ENCODE assay signal across 8 mouse cellular contexts in the genomic region with DNA sequence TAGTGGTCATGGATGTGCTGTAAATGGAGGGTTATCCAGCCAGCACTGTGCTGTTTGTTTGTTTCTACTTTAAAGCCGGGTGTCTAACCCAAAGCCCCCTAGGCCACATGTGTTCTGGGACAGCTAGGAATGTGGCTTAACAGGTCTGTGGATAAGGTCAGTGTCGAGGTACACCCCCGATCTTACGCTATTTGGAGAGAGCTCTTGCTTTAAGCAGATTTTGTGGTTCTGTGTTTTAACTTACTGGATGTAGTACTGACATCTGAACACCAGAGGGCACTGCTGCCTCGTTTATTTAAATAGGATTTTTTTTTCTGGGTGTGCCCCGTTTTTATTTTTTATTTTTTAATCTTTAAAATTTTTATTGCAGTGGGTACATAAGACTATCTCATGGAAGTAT. TPM values are rescaled to one million over a fixed set of nuclear protein-coding genes. Genes with fewer than 3 reads are reported as not detected.
DNase-seq lines count a peak whose midpoint lies in the region; ATAC-seq and TF ChIP-seq lines count a peak whose summit lies in the region.

No protein-coding gene starts in this region.

- POLR2A ChIA-PET in Patski (lab: Charles Lee) = no interaction called here

- in situ Hi-C loops in Patski (cut with MboI; ENCODE audit: low pct_unique_long_range_greater_than_20kb) = loop anchor here (25.0 kb wide), 1 partner anchor 1112 kb away; the partner anchor contains the start of genes Evx2 and Hoxd13

- no peaks in the 10 kb centered on the region for H3K9me3 ChIP-seq in liver, embryonic 11.5 days (ENCODE audit: control insufficient read depth, low read length)
- H3K9me3 ChIP-seq in liver, postnatal 0 days (ENCODE audit: low read length) = no peaks in the 10 kb centered on the region

- 16% methylated on average over 6 of the region's 6 CpGs for WGBS in liver, adult 2 months
- WGBS in liver, embryonic 11.5 days = 23% methylated on average over 6 of the region's 6 CpGs
- WGBS in liver, postnatal 0 days (ENCODE audit: insufficient replicate concordance) = 14% methylated on average over 6 of the region's 6 CpGs

- CTCF ChIA-PET in Patski (lab: Charles Lee) = interaction anchor here (0.7 to 6.8 kb wide), 8 partner anchors 11 to 246 kb away, joined by 3 to 35 read pairs (median 4); partner anchors contain the start of gene Wipf1

- ATAC-seq in frontal cortex, adult (ENCODE audit: low TSS enrichment) = peak; percentile 27; the same call in 1 of the 2 replicates
- ATAC-seq in liver, embryonic 11.5 days (replicated peaks; ENCODE audit: low FRiP score) = no peak; the same call in 1 of the 2 replicates
- ATAC-seq in Patski = no peak
- no peak for ATAC-seq in liver, postnatal 0 days

- no peaks in the 10 kb centered on the region for H3K36me3 ChIP-seq in liver, adult 2 months (ENCODE audit: control insufficient read depth, insufficient read depth, low read length)
- no peaks in the 10 kb centered on the region for H3K36me3 ChIP-seq in liver, embryonic 11.5 days (ENCODE audit: control insufficient read depth, insufficient read depth, low read length)
- H3K36me3 ChIP-seq in liver, postnatal 0 days (replicated peaks; ENCODE audit: insufficient read depth, low read length) = no peaks in the 10 kb centered on the region
- H3K36me3 ChIP-seq in splenic B cell, adult 2 months (ENCODE audit: control insufficient read depth, insufficient read depth, low read length, poor library complexity, severe bottlenecking) = no peaks in the 10 kb centered on the region

- peak; percentile 20; the same call in 1 of the 2 replicates for TF ChIP-seq CTCF in liver, adult 2 months (IDR thresholded peaks at IDR 0.05; ENCODE audit: low read depth, low read length)
- TF ChIP-seq CTCF in Patski (IDR thresholded peaks at IDR 0.05) = peak; percentile 65
- peak; percentile 68 for TF ChIP-seq CTCF in liver, postnatal 0 days (IDR thresholded peaks at IDR 0.05; ENCODE audit: low read depth)

- no peak overlapping the region for H3K4me3 ChIP-seq in liver, adult 2 months (ENCODE audit: insufficient read depth, low read depth, low read length)
- H3K4me3 ChIP-seq in liver, embryonic 11.5 days (ENCODE audit: low read depth, low read length) = no peak overlapping the region
- H3K4me3 ChIP-seq in liver, postnatal 0 days (ENCODE audit: low read depth, low read length) = no peak overlapping the region

- H3K27me3 ChIP-seq in liver, adult 2 months (ENCODE audit: control insufficient read depth, insufficient read depth, low read length) = no peaks in the 10 kb centered on the region
- H3K27me3 ChIP-seq in liver, embryonic 11.5 days (replicated peaks; ENCODE audit: control insufficient read depth, insufficient read depth, low read length) = no peaks in the 10 kb centered on the region
- H3K27me3 ChIP-seq in Patski = no peaks in the 10 kb centered on the region
- no peaks in the 10 kb centered on the region for H3K27me3 ChIP-seq in liver, postnatal 0 days (ENCODE audit: insufficient read depth, low read length)
- no peaks in the 10 kb centered on the region for H3K27me3 ChIP-seq in splenic B cell, adult 2 months (ENCODE audit: control insufficient read depth, insufficient read depth, low read length, poor library complexity, severe bottlenecking)

- no peak overlapping the region for H3K9ac ChIP-seq in liver, adult 2 months (ENCODE audit: low read depth, low read length)
- no peak overlapping the region for H3K9ac ChIP-seq in liver, embryonic 11.5 days (ENCODE audit: low read depth, low read length)
- H3K9ac ChIP-seq in liver, postnatal 0 days (replicated peaks) = no peak overlapping the region

- no peaks in the 10 kb centered on the region for H3K79me2 ChIP-seq in liver, adult 2 months (ENCODE audit: control insufficient read depth, insufficient read depth, low read length)

- H3K4me1 ChIP-seq in liver, adult 2 months (ENCODE audit: control insufficient read depth, insufficient read depth, low read length) = no peaks in the 10 kb centered on the region
- no peaks in the 10 kb centered on the region for H3K4me1 ChIP-seq in liver, embryonic 11.5 days (replicated peaks; ENCODE audit: control insufficient read depth, insufficient read depth, low read length)
- peaks cover 7% of the 10 kb centered on the region for H3K4me1 ChIP-seq in liver, postnatal 0 days (ENCODE audit: insufficient read depth)

- no peak for DNase-seq in frontal cortex, postnatal 10 days (ENCODE audit: low spot score in 2 of 2)
- DNase-seq in liver, adult 2 months (ENCODE audit: extremely low read depth, low read depth, low spot score) = peak; percentile 40
- DNase-seq in liver, embryonic 11.5 days (ENCODE audit: low spot score) = no peak
- DNase-seq in Patski (ENCODE audit: low read depth, low spot score) = no peak
- peak; percentile 44 for DNase-seq in liver, postnatal 0 days
- peak; percentile 83 for DNase-seq in splenic B cell, adult 2 months (ENCODE audit: low read depth, low spot score)
- DNase-seq in urinary bladder, postnatal 36 days (ENCODE audit: low spot score in 2 of 2) = no peak

- no peak overlapping the region for H3K27ac ChIP-seq in liver, adult 2 months (replicated peaks; ENCODE audit: insufficient read depth, low read depth, low read length)
- H3K27ac ChIP-seq in liver, embryonic 11.5 days (ENCODE audit: low read depth, low read length) = no peak overlapping the region
- H3K27ac ChIP-seq in liver, postnatal 0 days (ENCODE audit: low read depth) = no peak overlapping the region

- H3K4me2 ChIP-seq in liver, embryonic 11.5 days = no peak overlapping the region
- H3K4me2 ChIP-seq in liver, postnatal 0 days (ENCODE audit: low read depth, low read length) = no peak overlapping the region

- TF ChIP-seq POLR2A in liver, adult 2 months (IDR thresholded peaks at IDR 0.05; ENCODE audit: extremely low read depth, insufficient read depth, low read length) = no peak

- no peak for TF ChIP-seq EP300 in liver, postnatal 0 days (IDR thresholded peaks at IDR 0.05; ENCODE audit: low read depth)

RNA-seq across cellular contexts. Expression of gene Wipf1, which starts 21.2 kb away (rescaled TPM):
- 1.4 and 1.9 TPM in 2 replicates for total RNA-seq in liver, adult 2 months (2014; rRNA removed)
- polyA plus RNA-seq in liver, adult 2 months (2012; rRNA removed) = 1.3 and 1.7 TPM in 2 replicates
- polyA plus RNA-seq in liver, embryonic 11.5 days (2014; fragmentation: Nextera tagmentation; extraction: Ambion mirVana) = 12.0 and 12.7 TPM in 2 replicates
- polyA plus RNA-seq in Patski (2021) = 20.2 TPM
- polyA plus RNA-seq in liver, postnatal 0 days (2015; fragmentation: Nextera tagmentation; extraction: Ambion mirVana) = 4.3 TPM in 2 replicates

RNA-seq across cellular contexts. Expression of gene Chrna1, which starts 29.4 kb away (rescaled TPM):
- not detected in 2 replicates for total RNA-seq in liver, adult 2 months (2014; rRNA removed)
- not detected in 2 replicates for polyA plus RNA-seq in liver, adult 2 months (2012; rRNA removed)
- polyA plus RNA-seq in liver, embryonic 11.5 days (2014; fragmentation: Nextera tagmentation; extraction: Ambion mirVana) = 0.66 and 0.70 TPM in 2 replicates
- 0.05 TPM for polyA plus RNA-seq in Patski (2021)
- 0.06 and 0.18 TPM in 2 replicates for polyA plus RNA-seq in liver, postnatal 0 days (2015; fragmentation: Nextera tagmentation; extraction: Ambion mirVana)

Comparison
In these comparisons a context has a peak if more than half of its experiments do, and no peak if none do; other contexts are left out.
1. DNase-seq: peak in liver, adult 2 months (single experiment), liver, postnatal 0 days (single experiment) and splenic B cell, adult 2 months (single experiment); none in frontal cortex, postnatal 10 days (0 of 2), liver, embryonic 11.5 days (single experiment), Patski (single experiment) and urinary bladder, postnatal 36 days (0 of 2).
2. Peak in every context shown above with its lines, with median percentiles within 50 percentile points of each other: CTCF ChIP-seq.